Mouse (Mus musculus) liver, adult 2 months (tissue): ENCODE data around the gene Pxk. TPM values are rescaled to one million over a fixed set of nuclear protein-coding genes. Genes with fewer than 3 reads are reported as not detected.

Experiments
- DNase-seq: peaks from one replicate; pipeline ENCODE4 v3.0.0-alpha.2; 2011; ENCODE audit warnings: low read depth, low spot score; ENCODE audit errors: extremely low read depth
- H3K27ac ChIP-seq: fragments of 200-500 bp; replicated peaks from 2 replicates; pipeline ENCODE4 v1.5.1; 2012; ENCODE audit warnings: low read depth, mild to moderate bottlenecking, control low read depth, inconsistent platforms, low read length; ENCODE audit not compliant: insufficient read depth
- H3K27me3 ChIP-seq: fragments of 200-500 bp; 2 replicates; pipeline ENCODE4 v1.6.1; 2012; ENCODE audit warnings: mild to moderate bottlenecking, moderate library complexity, low read length, inconsistent platforms; ENCODE audit not compliant: control insufficient read depth, insufficient read depth
- H3K36me3 ChIP-seq: fragments of 200-500 bp; 2 replicates; pipeline ENCODE4 v1.6.1; 2012; ENCODE audit warnings: low read length, inconsistent platforms; ENCODE audit not compliant: control insufficient read depth, insufficient read depth
- H3K4me1 ChIP-seq: fragments of 200-500 bp; 2 replicates; pipeline ENCODE4 v1.6.1; 2011; ENCODE audit warnings: low read length; ENCODE audit not compliant: control insufficient read depth, insufficient read depth
- H3K4me3 ChIP-seq: fragments of 200-500 bp; 2 replicates; pipeline ENCODE4 v1.5.1; 2011; ENCODE audit warnings: low read depth, mild to moderate bottlenecking, control low read depth, low read length, moderate library complexity; ENCODE audit not compliant: insufficient read depth
- H3K79me2 ChIP-seq: fragments of 200-500 bp; 2 replicates; pipeline ENCODE4 v1.6.1; 2012; ENCODE audit warnings: inconsistent platforms, mild to moderate bottlenecking, low read length, moderate library complexity; ENCODE audit not compliant: control insufficient read depth, insufficient read depth
- H3K9ac ChIP-seq: fragments of 200-500 bp; 2 replicates; pipeline ENCODE4 v1.6.1; 2012; ENCODE audit warnings: low read depth, mild to moderate bottlenecking, control low read depth, inconsistent platforms, low read length
- CTCF ChIP-seq: fragments of 200-500 bp; IDR thresholded peaks from 2 replicates; pipeline ENCODE4 v1.5.1; 2011; ENCODE audit warnings: low read depth, low read length, control low read depth
- POLR2A ChIP-seq: fragments of 200-500 bp; IDR thresholded peaks from 2 replicates; pipeline ENCODE4 v1.6.1; 2011; ENCODE audit warnings: low read length, control low read depth; ENCODE audit not compliant: insufficient read depth; ENCODE audit errors: extremely low read depth
- WGBS: fragments of 180-500 bp; shearing (Covaris S2); methylation state at CpG from one replicate; pipeline ENCODE4 v1.1.7; 2018; 5-methylcytosine and 5-hydroxymethylcytosine counted together
- polyA plus RNA-seq: library from polyadenylated mRNA; depleted of rRNA; stranded (reverse); fragments of >200 nt; gene quantifications from 2 replicates; pipeline ENCODE4 v1.2.3, GENCODE M21; 2012
- total RNA-seq: library from RNA; depleted of rRNA; stranded (reverse); fragments of >200 nt; gene quantifications from 2 replicates; pipeline ENCODE4 v1.2.3, GENCODE M21; 2014

The Pxk gene
- total and polyA plus RNA-seq, 2 experiments: 17.5 to 18.4 TPM

DNA sequence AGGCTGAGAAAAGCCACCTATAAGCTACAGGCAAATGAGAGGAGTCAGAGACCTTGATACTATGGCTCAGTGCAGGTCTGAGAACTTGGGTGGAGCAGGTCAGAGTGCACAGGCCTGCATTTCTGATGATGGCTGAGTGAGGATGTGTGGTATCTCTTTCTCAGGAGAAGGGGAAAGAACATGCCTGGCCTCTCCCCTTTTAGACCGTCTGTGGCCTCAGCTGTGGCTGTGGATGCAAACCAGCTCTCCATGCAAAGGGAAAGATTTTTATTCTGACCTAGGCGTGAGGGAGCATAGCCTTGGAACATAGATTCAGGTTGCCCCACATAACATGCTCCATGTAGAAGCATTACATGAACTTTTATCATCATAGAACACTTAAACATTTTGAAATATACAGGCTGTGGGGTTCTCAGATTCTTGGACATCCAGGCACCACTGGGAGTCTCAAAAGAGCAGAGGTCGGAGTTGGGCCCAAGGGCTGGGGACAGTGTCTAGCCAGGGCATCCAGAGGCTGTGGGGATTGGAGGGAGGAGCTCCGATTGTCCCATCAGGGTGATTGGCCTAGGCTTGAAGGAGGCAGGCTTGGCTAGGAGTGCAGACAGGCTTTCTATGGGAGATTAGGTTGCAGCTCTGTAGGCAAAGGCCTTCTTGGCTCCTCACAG lies 82.5 kb downstream of the Pxk start:
- Histone ChIP-seq H3K4me1 (no peaks in the 10 kb centered on the region), H3K27ac (no peak overlapping the region), H3K27me3 (no peaks in the 10 kb centered on the region), H3K36me3 (no peaks in the 10 kb centered on the region), H3K4me3 (no peak overlapping the region), H3K9ac (no peak overlapping the region), H3K79me2 (no peaks in the 10 kb centered on the region)
- WGBS: 84% methylated on average over 4 of the region's 4 CpGs
- TF ChIP-seq POLR2A: no peak
- no peak for TF ChIP-seq CTCF
- DNase-seq: no peak

DNA sequence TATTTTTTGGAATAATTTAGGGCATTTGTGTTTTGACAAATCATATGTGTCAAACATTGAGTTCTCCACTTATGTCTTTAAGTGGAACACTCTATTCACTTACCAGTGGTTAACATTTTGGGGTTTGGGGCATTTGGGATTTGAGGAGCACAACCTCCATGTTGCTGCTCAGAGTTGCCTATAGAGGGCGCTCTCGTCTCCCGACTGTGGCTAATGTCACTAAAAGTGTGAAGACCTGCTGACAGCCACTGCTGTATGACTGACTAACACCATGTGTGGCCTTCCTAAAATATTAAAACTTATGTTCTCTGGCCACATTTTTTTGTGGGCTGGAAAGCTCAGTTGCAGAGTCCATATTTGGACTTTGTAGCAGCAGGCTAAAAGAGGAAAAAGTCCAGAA lies 85.3 kb downstream of the Pxk start:
- Histone ChIP-seq H3K36me3 (no peaks in the 10 kb centered on the region), H3K4me3 (no peak overlapping the region), H3K27me3 (no peaks in the 10 kb centered on the region), H3K4me1 (peaks cover 2% of the 10 kb centered on the region; the same call in 1 of the 2 replicates), H3K79me2 (no peaks in the 10 kb centered on the region), H3K27ac (no peak overlapping the region), H3K9ac (no peak overlapping the region)
- 70% methylated on average over 3 of the region's 3 CpGs for WGBS
- peak; percentile 60; the same call in 1 of the 2 replicates for TF ChIP-seq CTCF
- TF ChIP-seq POLR2A: no peak
- DNase-seq: peak; percentile 49

- Histone ChIP-seq H3K79me2 (no peaks in the 10 kb centered on the region), H3K27ac (no peak overlapping the region), H3K27me3 (no peaks in the 10 kb centered on the region), H3K4me3 (no peak overlapping the region), H3K9ac (no peak overlapping the region), H3K4me1 (peaks cover 2% of the 10 kb centered on the region; the same call in 1 of the 2 replicates), H3K36me3 (no peaks in the 10 kb centered on the region)
- DNase-seq: peak; percentile 54
- TF ChIP-seq POLR2A (no peak), CTCF (no peak)
- 77% methylated on average over 6 of the region's 6 CpGs for WGBS
Measured at GRCm38 (mm10) chr14:8186278-8187045, 88.5 kb downstream of the Pxk start.

DNA sequence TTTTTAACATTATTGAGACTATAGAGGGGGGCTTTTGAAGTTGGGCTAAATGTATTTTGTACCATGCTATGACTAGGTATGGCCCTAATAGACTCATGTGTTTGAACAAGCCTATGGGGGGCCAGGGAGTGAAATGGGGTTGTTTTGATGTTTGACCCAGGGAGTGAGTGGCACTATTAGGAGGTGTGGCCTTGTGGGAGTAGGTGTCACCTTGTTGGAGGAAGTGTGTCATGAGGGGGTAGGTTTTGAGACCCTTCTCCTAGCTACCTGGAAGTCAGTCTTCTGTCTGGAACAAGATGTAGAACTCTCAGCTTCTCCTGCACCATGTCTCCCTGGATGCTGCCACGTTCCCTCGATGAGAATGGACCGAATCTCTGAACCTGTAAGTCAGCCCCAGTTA lies 92.5 kb downstream of the Pxk start:
- WGBS: 92% methylated on average over 3 of the region's 3 CpGs
- no peak for DNase-seq
- no peaks in the 10 kb centered on the region for H3K36me3 ChIP-seq
- H3K27ac ChIP-seq: no peak overlapping the region
- H3K9ac ChIP-seq: no peak overlapping the region
- no peaks in the 10 kb centered on the region for H3K79me2 ChIP-seq
- peaks cover 2% of the 10 kb centered on the region; the same call in 1 of the 2 replicates for H3K4me1 ChIP-seq
- H3K27me3 ChIP-seq: no peaks in the 10 kb centered on the region
- no peak for TF ChIP-seq POLR2A
- TF ChIP-seq CTCF: no peak
- H3K4me3 ChIP-seq: no peak overlapping the region

DNA sequence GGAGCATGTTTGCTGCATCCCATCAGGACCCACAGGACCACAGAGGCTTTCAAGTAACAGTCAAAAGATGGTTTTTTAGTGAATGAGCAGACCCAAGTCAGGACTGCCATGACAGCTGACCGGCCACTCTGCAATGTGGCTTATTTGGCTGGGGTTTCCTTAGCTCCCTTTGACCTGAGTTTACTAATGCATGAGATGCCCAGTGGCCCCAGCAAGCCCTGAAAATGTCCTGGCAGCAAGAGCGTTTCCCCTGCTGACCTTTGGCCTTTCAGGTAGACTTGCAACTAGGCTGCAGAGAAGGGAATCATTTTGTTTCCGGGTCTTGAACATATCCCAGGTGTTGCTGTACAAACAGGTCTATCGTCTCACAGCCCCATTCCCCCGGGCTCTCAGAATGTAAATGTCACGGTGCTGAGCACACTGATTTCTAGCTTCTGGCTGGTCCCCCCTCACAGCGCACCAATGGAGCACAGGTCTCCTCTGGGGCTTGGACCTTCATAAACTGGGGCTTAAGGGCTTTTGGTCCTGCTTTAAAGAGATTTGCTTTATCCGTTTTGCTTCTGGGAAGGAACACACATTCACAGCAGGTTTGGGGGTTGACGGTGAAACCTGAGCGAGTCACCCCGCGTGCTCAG lies 93.4 kb downstream of the Pxk start:
- TF ChIP-seq CTCF: no peak
- TF ChIP-seq POLR2A: no peak
- Histone ChIP-seq H3K9ac (no peak overlapping the region), H3K36me3 (no peaks in the 10 kb centered on the region), H3K79me2 (no peaks in the 10 kb centered on the region), H3K27me3 (no peaks in the 10 kb centered on the region), H3K4me3 (no peak overlapping the region), H3K27ac (no peak overlapping the region), H3K4me1 (peaks cover 4% of the 10 kb centered on the region)
- 66% methylated on average over 12 of the region's 12 CpGs for WGBS
- DNase-seq: peak; percentile 57
